Mouse (Mus musculus): ENCODE results near the gene Ctdnep1. TPM values are rescaled to one million over a fixed set of nuclear protein-coding genes. Genes with fewer than 3 reads are reported as not detected.

Gene Ctdnep1
- polyA plus RNA-seq, 1 experiment = 75.8 TPM

DNA sequence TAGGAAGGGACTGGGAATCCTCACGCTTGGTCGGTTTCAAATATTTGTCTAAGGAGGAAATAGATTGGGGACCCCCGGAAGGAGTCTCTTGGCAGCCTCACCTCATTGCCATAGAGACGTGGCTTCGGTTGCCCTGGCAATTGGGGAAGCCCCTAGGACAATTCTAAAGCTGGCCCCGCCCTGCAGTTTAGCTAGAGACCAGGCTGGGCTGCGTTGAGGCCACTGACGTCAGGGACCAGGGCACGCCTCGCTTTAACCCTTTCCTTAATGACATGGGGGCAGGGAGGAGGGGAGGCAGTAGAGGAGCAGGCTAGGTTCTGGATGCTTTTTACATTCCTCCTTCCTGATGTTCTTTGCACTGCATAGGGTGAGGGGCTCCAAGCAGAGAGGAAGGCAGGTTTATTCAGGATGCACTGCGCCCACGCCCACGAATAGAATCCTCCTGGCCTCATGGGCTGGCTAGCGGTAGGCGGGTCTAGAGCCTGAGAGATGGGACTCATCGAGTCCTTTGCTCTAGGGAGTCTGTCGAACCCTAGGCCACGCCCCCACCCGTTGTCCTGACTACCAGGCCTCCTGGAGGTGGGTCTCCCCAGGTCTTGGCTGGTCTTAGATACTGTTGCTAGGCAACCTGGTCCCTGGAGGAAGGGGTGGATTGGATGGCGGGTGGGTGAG, 48.3 kb downstream of the Ctdnep1 start:
- WGBS = 12% methylated on average over 20 of the region's 20 CpGs
- peak overlapping the region; percentile 8; the same call in 1 of the 2 replicates for H3K4me3 ChIP-seq (ENCODE audit: extremely low read depth, insufficient read depth, insufficient read length)
- H3K27ac ChIP-seq (ENCODE audit: insufficient read depth, low read length) = peak overlapping the region; percentile 9
- no peak for TF ChIP-seq POLR2A (IDR thresholded peaks at IDR 0.05; ENCODE audit: low read depth, low read length)
- TF ChIP-seq CTCF (IDR thresholded peaks at IDR 0.05; ENCODE audit: extremely low read depth, insufficient read depth, insufficient read length, insufficient replicate concordance) = no peak
- no peaks in the 10 kb centered on the region for H3K27me3 ChIP-seq (ENCODE audit: control insufficient read depth, insufficient read depth, low read length)
- H3K36me3 ChIP-seq (ENCODE audit: control insufficient read depth, insufficient read depth, low read length) = no peaks in the 10 kb centered on the region
- DNase-seq (ENCODE audit: low read depth in 1 of 2, low spot score in 2 of 2) = peak; percentile 76 to 79
- peaks cover 17% of the 10 kb centered on the region; the same call in 1 of the 2 replicates for H3K4me1 ChIP-seq (ENCODE audit: control insufficient read depth, insufficient read depth, insufficient read length)

DNA sequence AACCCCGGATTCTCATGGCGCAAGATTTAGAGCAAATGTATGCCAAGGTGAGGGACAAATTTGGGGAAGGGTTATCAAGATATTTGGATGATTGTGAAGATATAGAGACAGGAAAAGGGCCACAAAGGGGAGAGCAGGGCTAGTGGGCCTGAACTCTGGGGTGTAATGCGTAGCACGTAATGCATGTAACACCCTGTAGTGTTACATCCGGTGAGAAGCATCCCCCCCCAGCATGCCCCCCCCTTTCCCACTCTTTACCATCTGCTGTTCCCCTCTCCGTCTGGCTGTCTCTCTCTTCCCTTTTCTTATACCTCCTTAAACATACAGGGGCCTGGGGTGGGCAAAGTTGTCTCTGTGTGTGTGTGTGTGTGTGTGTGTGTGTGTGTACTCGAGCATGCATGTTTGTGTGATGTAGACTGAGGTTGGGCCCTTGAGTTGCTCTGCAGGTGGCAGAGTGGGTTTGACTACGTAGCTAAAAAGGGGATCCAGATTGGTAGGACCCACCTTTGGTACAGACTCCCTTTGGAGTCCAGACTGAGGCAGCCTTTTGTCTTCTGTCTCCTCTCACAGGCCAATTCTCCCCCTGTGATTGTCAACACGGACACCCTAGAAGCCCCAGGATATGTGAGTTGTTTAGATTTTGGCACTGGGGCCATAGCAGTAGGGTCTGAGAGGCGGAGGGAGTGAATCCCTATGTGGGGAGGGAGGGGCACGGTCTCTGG, 49.0 kb downstream of the Ctdnep1 start:
- Histone ChIP-seq H3K27me3 (ENCODE audit: control insufficient read depth, insufficient read depth, low read length) (no peaks in the 10 kb centered on the region), H3K4me1 (ENCODE audit: control insufficient read depth, insufficient read depth, insufficient read length) (peaks cover 17% of the 10 kb centered on the region; the same call in 1 of the 2 replicates), H3K4me3 (ENCODE audit: extremely low read depth, insufficient read depth, insufficient read length) (peak overlapping the region; percentile 8; the same call in 1 of the 2 replicates), H3K27ac (ENCODE audit: insufficient read depth, low read length) (peak overlapping the region; percentile 18; the same call in 1 of the 2 replicates), H3K36me3 (ENCODE audit: control insufficient read depth, insufficient read depth, low read length) (no peaks in the 10 kb centered on the region)
- WGBS = 47% methylated on average over 11 of the region's 11 CpGs
- DNase-seq (ENCODE audit: low read depth in 1 of 2, low spot score in 2 of 2) = no peak
- TF ChIP-seq POLR2A (IDR thresholded peaks at IDR 0.05; ENCODE audit: low read depth, low read length) (no peak), CTCF (IDR thresholded peaks at IDR 0.05; ENCODE audit: extremely low read depth, insufficient read depth, insufficient read length, insufficient replicate concordance) (no peak)

DNA sequence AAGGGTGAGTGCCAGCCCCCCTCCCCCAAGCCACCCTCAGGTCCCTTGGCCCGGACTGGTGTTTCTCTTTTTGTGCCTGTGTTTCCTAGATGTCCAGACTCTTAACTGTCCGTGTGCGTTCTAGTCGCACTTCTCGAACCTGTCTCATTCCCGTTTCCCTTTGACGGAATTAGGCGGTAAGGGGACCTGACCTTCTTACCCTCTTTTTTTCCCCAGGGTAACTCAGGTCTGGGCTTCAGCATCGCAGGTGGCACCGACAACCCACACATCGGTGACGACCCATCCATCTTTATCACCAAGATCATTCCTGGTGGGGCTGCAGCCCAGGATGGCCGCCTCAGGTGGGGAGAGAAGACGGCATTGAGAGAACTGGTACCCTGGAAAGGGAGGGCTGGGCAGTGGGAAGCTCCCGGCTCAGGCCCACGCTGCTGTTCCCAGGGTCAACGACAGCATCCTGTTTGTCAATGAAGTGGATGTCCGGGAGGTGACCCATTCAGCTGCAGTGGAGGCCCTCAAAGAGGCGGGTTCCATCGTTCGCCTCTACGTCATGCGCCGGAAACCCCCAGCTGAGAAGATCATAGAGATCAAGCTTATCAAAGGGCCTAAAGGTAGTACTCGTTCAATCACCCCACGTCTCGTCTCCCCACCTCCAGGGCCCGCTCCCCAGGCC, 49.8 kb downstream of the Ctdnep1 start:
- Histone ChIP-seq H3K27me3 (ENCODE audit: control insufficient read depth, insufficient read depth, low read length) (no peaks in the 10 kb centered on the region), H3K27ac (ENCODE audit: insufficient read depth, low read length) (no peak overlapping the region), H3K4me1 (ENCODE audit: control insufficient read depth, insufficient read depth, insufficient read length) (peaks cover 17% of the 10 kb centered on the region; the same call in 1 of the 2 replicates), H3K4me3 (ENCODE audit: extremely low read depth, insufficient read depth, insufficient read length) (no peak overlapping the region), H3K36me3 (ENCODE audit: control insufficient read depth, insufficient read depth, low read length) (no peaks in the 10 kb centered on the region)
- DNase-seq (ENCODE audit: low read depth in 1 of 2, low spot score in 2 of 2) = no peak
- TF ChIP-seq POLR2A (IDR thresholded peaks at IDR 0.05; ENCODE audit: low read depth, low read length) (no peak), CTCF (IDR thresholded peaks at IDR 0.05; ENCODE audit: extremely low read depth, insufficient read depth, insufficient read length, insufficient replicate concordance) (no peak)
- WGBS = 95% methylated on average over 28 of the region's 28 CpGs

DNA sequence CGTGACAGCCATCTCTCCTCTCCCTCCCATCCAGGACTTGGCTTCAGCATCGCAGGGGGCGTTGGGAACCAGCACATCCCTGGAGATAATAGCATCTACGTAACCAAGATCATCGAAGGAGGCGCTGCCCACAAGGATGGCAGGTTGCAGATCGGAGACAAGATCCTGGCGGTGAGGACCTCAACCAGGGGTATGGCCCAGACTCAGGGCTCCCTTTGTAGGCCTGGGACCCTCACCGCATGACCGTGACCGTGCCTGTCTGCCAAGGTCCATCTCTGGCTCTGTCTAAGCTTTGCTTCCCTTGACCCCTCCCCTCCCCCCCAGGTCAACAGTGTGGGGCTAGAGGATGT, 50.3 kb downstream of the Ctdnep1 start:
- DNase-seq (ENCODE audit: low read depth in 1 of 2, low spot score in 2 of 2) = no peak
- WGBS = 96% methylated on average over 11 of the region's 11 CpGs
- H3K36me3 ChIP-seq (ENCODE audit: control insufficient read depth, insufficient read depth, low read length) = no peaks in the 10 kb centered on the region
- H3K4me1 ChIP-seq (ENCODE audit: control insufficient read depth, insufficient read depth, insufficient read length) = peaks cover 17% of the 10 kb centered on the region; the same call in 1 of the 2 replicates
- H3K27me3 ChIP-seq (ENCODE audit: control insufficient read depth, insufficient read depth, low read length) = no peaks in the 10 kb centered on the region
- no peak overlapping the region for H3K27ac ChIP-seq (ENCODE audit: insufficient read depth, low read length)
- H3K4me3 ChIP-seq (ENCODE audit: extremely low read depth, insufficient read depth, insufficient read length) = no peak overlapping the region
- TF ChIP-seq POLR2A (IDR thresholded peaks at IDR 0.05; ENCODE audit: low read depth, low read length) (no peak), CTCF (IDR thresholded peaks at IDR 0.05; ENCODE audit: extremely low read depth, insufficient read depth, insufficient read length, insufficient replicate concordance) (no peak)

DNA sequence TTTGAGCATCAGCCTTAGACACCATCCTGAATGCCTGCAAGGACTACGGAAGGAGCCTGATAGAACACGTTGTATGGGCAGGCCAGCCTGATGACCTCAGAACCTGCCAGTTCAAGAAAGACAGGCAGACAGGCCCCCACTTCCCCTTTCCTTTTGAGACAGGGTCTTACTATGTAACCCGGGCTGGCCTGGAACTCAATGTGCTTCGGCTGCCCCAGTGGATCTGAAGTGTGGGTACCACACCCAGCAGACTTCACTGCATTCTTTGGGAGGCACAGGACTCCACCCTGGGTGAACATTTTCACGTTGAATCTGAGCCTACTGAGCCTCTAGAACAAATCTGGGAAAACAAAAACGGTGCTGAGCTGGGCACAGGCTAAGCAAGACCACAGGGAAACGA, 57.2 kb downstream of the Ctdnep1 start:
- Histone ChIP-seq H3K4me1 (ENCODE audit: control insufficient read depth, insufficient read depth, insufficient read length) (peaks cover 3% of the 10 kb centered on the region; the same call in 1 of the 2 replicates), H3K27me3 (ENCODE audit: control insufficient read depth, insufficient read depth, low read length) (no peaks in the 10 kb centered on the region), H3K4me3 (ENCODE audit: extremely low read depth, insufficient read depth, insufficient read length) (no peak overlapping the region), H3K36me3 (ENCODE audit: control insufficient read depth, insufficient read depth, low read length) (no peaks in the 10 kb centered on the region), H3K27ac (ENCODE audit: insufficient read depth, low read length) (peak overlapping the region; percentile 5; the same call in 1 of the 2 replicates)
- no peak for TF ChIP-seq CTCF (IDR thresholded peaks at IDR 0.05; ENCODE audit: extremely low read depth, insufficient read depth, insufficient read length, insufficient replicate concordance)
- TF ChIP-seq POLR2A (IDR thresholded peaks at IDR 0.05; ENCODE audit: low read depth, low read length) = no peak
- WGBS = 53% methylated on average over 7 of the region's 7 CpGs
- DNase-seq (ENCODE audit: low read depth in 1 of 2, low spot score in 2 of 2) = no peak

DNA sequence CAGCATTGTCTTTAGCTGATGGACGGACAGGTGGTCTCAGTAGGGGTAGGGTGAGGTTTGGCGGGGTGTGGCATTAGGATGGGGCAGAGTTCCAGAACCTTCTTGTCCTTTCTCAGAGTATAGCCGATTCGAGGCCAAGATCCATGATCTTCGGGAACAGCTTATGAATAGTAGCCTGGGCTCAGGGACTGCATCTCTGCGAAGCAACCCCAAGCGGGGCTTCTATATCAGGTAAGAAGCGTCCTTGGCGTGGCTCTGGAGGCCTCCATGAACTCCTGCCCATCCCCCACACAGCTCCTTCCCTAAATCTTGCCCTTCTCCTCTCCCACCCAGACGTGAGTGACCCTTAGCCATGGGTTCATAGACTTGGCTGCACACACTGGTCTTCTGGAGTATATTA, 58.7 kb downstream of the Ctdnep1 start:
- TF ChIP-seq CTCF (IDR thresholded peaks at IDR 0.05; ENCODE audit: extremely low read depth, insufficient read depth, insufficient read length, insufficient replicate concordance) (no peak), POLR2A (IDR thresholded peaks at IDR 0.05; ENCODE audit: low read depth, low read length) (no peak)
- Histone ChIP-seq H3K36me3 (ENCODE audit: control insufficient read depth, insufficient read depth, low read length) (no peaks in the 10 kb centered on the region), H3K4me3 (ENCODE audit: extremely low read depth, insufficient read depth, insufficient read length) (no peak overlapping the region), H3K27me3 (ENCODE audit: control insufficient read depth, insufficient read depth, low read length) (no peaks in the 10 kb centered on the region), H3K4me1 (ENCODE audit: control insufficient read depth, insufficient read depth, insufficient read length) (peaks cover 3% of the 10 kb centered on the region; the same call in 1 of the 2 replicates), H3K27ac (ENCODE audit: insufficient read depth, low read length) (no peak overlapping the region)
- WGBS = 87% methylated on average over 10 of the region's 10 CpGs
- DNase-seq (ENCODE audit: low read depth in 1 of 2, low spot score in 2 of 2) = no peak

Measured in spleen, adult 2 months (tissue).